Mouse (Mus musculus): ENCODE data around the gene Stk38l. TPM values are rescaled to one million over a fixed set of nuclear protein-coding genes. Genes with fewer than 3 reads are reported as not detected.

Stk38l gene
- polyA plus RNA-seq, 1 experiment from 2014 or later: 21.8 TPM

- ATAC-seq (replicated peaks; ENCODE audit: low FRiP score, low TSS enrichment, low read depth): no peak
- WGBS: 56% methylated on average over 1 of the region's 1 CpGs
- H3K4me2 ChIP-seq (ENCODE audit: low read length): no peak overlapping the region
Measured at GRCm38 (mm10) chr6:146745180-146745579, 20.4 kb downstream of the Stk38l start.

GRCm38 (mm10) chr6:146746577-146746976 lies 21.8 kb downstream of the Stk38l start:
- H3K4me1 ChIP-seq (replicated peaks; ENCODE audit: control insufficient read depth, insufficient read depth, low read length): 0 out of 2 replicates have a peak, but pooled peaks cover under 1% of the 10 kb centered on the region
- H3K36me3 ChIP-seq (ENCODE audit: control insufficient read depth, insufficient read depth, low read length): no peaks in the 10 kb centered on the region
- H3K27ac ChIP-seq (ENCODE audit: low read depth): no peak overlapping the region
- no peak overlapping the region for H3K9ac ChIP-seq (ENCODE audit: low read length)
- H3K4me3 ChIP-seq (ENCODE audit: low read depth, low read length): no peak overlapping the region
- H3K9me3 ChIP-seq (ENCODE audit: control insufficient read depth, low read length): no peaks in the 10 kb centered on the region
- no peak overlapping the region for H3K4me2 ChIP-seq (ENCODE audit: low read length)
- H3K27me3 ChIP-seq (replicated peaks; ENCODE audit: control insufficient read depth, insufficient read depth, low read length): no peaks in the 10 kb centered on the region
- ATAC-seq (replicated peaks; ENCODE audit: low FRiP score, low TSS enrichment, low read depth): no peak
- 40% methylated on average over 5 of the region's 5 CpGs for WGBS
- no peak for DNase-seq (ENCODE audit: low spot score)

More at GRCm38 (mm10) chr6:146745180-146745579, 20.4 kb downstream of the Stk38l start:
- Histone ChIP-seq H3K9me3 (ENCODE audit: control insufficient read depth, low read length) (no peaks in the 10 kb centered on the region), H3K4me1 (replicated peaks; ENCODE audit: control insufficient read depth, insufficient read depth, low read length) (no peaks in the 10 kb centered on the region), H3K36me3 (ENCODE audit: control insufficient read depth, insufficient read depth, low read length) (no peaks in the 10 kb centered on the region), H3K9ac (ENCODE audit: low read length) (no peak overlapping the region), H3K27ac (ENCODE audit: low read depth) (no peak overlapping the region), H3K4me3 (ENCODE audit: low read depth, low read length) (no peak overlapping the region), H3K27me3 (replicated peaks; ENCODE audit: control insufficient read depth, insufficient read depth, low read length) (no peaks in the 10 kb centered on the region)
- no peak for DNase-seq (ENCODE audit: low spot score)

GRCm38 (mm10) chr6:146747057-146747456 lies 22.3 kb downstream of the Stk38l start:
- no peak overlapping the region for H3K4me3 ChIP-seq (ENCODE audit: low read depth, low read length)
- no peak for ATAC-seq (replicated peaks; ENCODE audit: low FRiP score, low TSS enrichment, low read depth)
- H3K9me3 ChIP-seq (ENCODE audit: control insufficient read depth, low read length): no peaks in the 10 kb centered on the region
- no peak overlapping the region for H3K4me2 ChIP-seq (ENCODE audit: low read length)
- H3K27ac ChIP-seq (ENCODE audit: low read depth): no peak overlapping the region
- peaks cover 4% of the 10 kb centered on the region; the same call in 1 of the 2 replicates for H3K4me1 ChIP-seq (replicated peaks; ENCODE audit: control insufficient read depth, insufficient read depth, low read length)
- DNase-seq (ENCODE audit: low spot score): no peak
- no peak overlapping the region for H3K9ac ChIP-seq (ENCODE audit: low read length)
- no peaks in the 10 kb centered on the region for H3K27me3 ChIP-seq (replicated peaks; ENCODE audit: control insufficient read depth, insufficient read depth, low read length)
- H3K36me3 ChIP-seq (ENCODE audit: control insufficient read depth, insufficient read depth, low read length): no peaks in the 10 kb centered on the region

GRCm38 (mm10) chr6:146748271-146748670 lies 23.5 kb downstream of the Stk38l start:
- peaks cover 4% of the 10 kb centered on the region; the same call in 1 of the 2 replicates for H3K4me1 ChIP-seq (replicated peaks; ENCODE audit: control insufficient read depth, insufficient read depth, low read length)
- no peak overlapping the region for H3K4me3 ChIP-seq (ENCODE audit: low read depth, low read length)
- H3K27ac ChIP-seq (ENCODE audit: low read depth): no peak overlapping the region
- 69% methylated on average over 1 of the region's 1 CpGs for WGBS
- ATAC-seq (replicated peaks; ENCODE audit: low FRiP score, low TSS enrichment, low read depth) (no peak), DNase-seq (ENCODE audit: low spot score) (no peak)
- no peaks in the 10 kb centered on the region for H3K36me3 ChIP-seq (ENCODE audit: control insufficient read depth, insufficient read depth, low read length)
- no peak overlapping the region for H3K9ac ChIP-seq (ENCODE audit: low read length)
- H3K27me3 ChIP-seq (replicated peaks; ENCODE audit: control insufficient read depth, insufficient read depth, low read length): no peaks in the 10 kb centered on the region
- no peak overlapping the region for H3K4me2 ChIP-seq (ENCODE audit: low read length)
- H3K9me3 ChIP-seq (ENCODE audit: control insufficient read depth, low read length): no peaks in the 10 kb centered on the region

- Histone ChIP-seq H3K36me3 (ENCODE audit: control insufficient read depth, insufficient read depth, low read length) (no peaks in the 10 kb centered on the region), H3K9ac (ENCODE audit: low read length) (no peak overlapping the region), H3K27ac (ENCODE audit: low read depth) (no peak overlapping the region), H3K4me1 (replicated peaks; ENCODE audit: control insufficient read depth, insufficient read depth, low read length) (peaks cover 10% of the 10 kb centered on the region), H3K4me3 (ENCODE audit: low read depth, low read length) (no peak overlapping the region), H3K27me3 (replicated peaks; ENCODE audit: control insufficient read depth, insufficient read depth, low read length) (no peaks in the 10 kb centered on the region), H3K9me3 (ENCODE audit: control insufficient read depth, low read length) (no peaks in the 10 kb centered on the region), H3K4me2 (ENCODE audit: low read length) (no peak overlapping the region)
- ATAC-seq (replicated peaks; ENCODE audit: low FRiP score, low TSS enrichment, low read depth) (no peak), DNase-seq (ENCODE audit: low spot score) (no peak)
- WGBS: 57% methylated on average over 1 of the region's 1 CpGs
Measured at GRCm38 (mm10) chr6:146751671-146752070, 26.9 kb downstream of the Stk38l start.

GRCm38 (mm10) chr6:146752178-146752577 lies 27.4 kb downstream of the Stk38l start:
- Histone ChIP-seq H3K9me3 (ENCODE audit: control insufficient read depth, low read length) (no peaks in the 10 kb centered on the region), H3K27ac (ENCODE audit: low read depth) (no peak overlapping the region), H3K27me3 (replicated peaks; ENCODE audit: control insufficient read depth, insufficient read depth, low read length) (no peaks in the 10 kb centered on the region), H3K36me3 (ENCODE audit: control insufficient read depth, insufficient read depth, low read length) (no peaks in the 10 kb centered on the region), H3K4me2 (ENCODE audit: low read length) (no peak overlapping the region), H3K4me3 (ENCODE audit: low read depth, low read length) (no peak overlapping the region), H3K9ac (ENCODE audit: low read length) (no peak overlapping the region), H3K4me1 (replicated peaks; ENCODE audit: control insufficient read depth, insufficient read depth, low read length) (peaks cover 10% of the 10 kb centered on the region)
- no peak for ATAC-seq (replicated peaks; ENCODE audit: low FRiP score, low TSS enrichment, low read depth)
- DNase-seq (ENCODE audit: low spot score): no peak
- 88% methylated on average over 2 of the region's 2 CpGs for WGBS

GRCm38 (mm10) chr6:146752612-146753011 lies 27.8 kb downstream of the Stk38l start:
- ATAC-seq (replicated peaks; ENCODE audit: low FRiP score, low TSS enrichment, low read depth): no peak
- no peak overlapping the region for H3K4me3 ChIP-seq (ENCODE audit: low read depth, low read length)

GRCm38 (mm10) chr6:146753560-146754160 lies 28.9 kb downstream of the Stk38l start:
- DNase-seq (ENCODE audit: low spot score) (no peak), ATAC-seq (replicated peaks; ENCODE audit: low FRiP score, low TSS enrichment, low read depth) (no peak)
- H3K9ac ChIP-seq (ENCODE audit: low read length): no peak overlapping the region
- H3K36me3 ChIP-seq (ENCODE audit: control insufficient read depth, insufficient read depth, low read length): no peaks in the 10 kb centered on the region
- peaks cover 10% of the 10 kb centered on the region for H3K4me1 ChIP-seq (replicated peaks; ENCODE audit: control insufficient read depth, insufficient read depth, low read length)
- H3K4me3 ChIP-seq (ENCODE audit: low read depth, low read length): no peak overlapping the region
- H3K9me3 ChIP-seq (ENCODE audit: control insufficient read depth, low read length): no peaks in the 10 kb centered on the region
- H3K4me2 ChIP-seq (ENCODE audit: low read length): no peak overlapping the region
- H3K27me3 ChIP-seq (replicated peaks; ENCODE audit: control insufficient read depth, insufficient read depth, low read length): no peaks in the 10 kb centered on the region
- no peak overlapping the region for H3K27ac ChIP-seq (ENCODE audit: low read depth)
- WGBS: 40% methylated on average over 2 of the region's 2 CpGs

More at GRCm38 (mm10) chr6:146752612-146753011, 27.8 kb downstream of the Stk38l start:
- DNase-seq (ENCODE audit: low spot score): no peak
- H3K4me2 ChIP-seq (ENCODE audit: low read length): no peak overlapping the region
- H3K4me1 ChIP-seq (replicated peaks; ENCODE audit: control insufficient read depth, insufficient read depth, low read length): peaks cover 10% of the 10 kb centered on the region
- WGBS: 79% methylated on average over 1 of the region's 1 CpGs
- H3K9ac ChIP-seq (ENCODE audit: low read length): no peak overlapping the region
- H3K36me3 ChIP-seq (ENCODE audit: control insufficient read depth, insufficient read depth, low read length): no peaks in the 10 kb centered on the region
- H3K9me3 ChIP-seq (ENCODE audit: control insufficient read depth, low read length): no peaks in the 10 kb centered on the region
- no peaks in the 10 kb centered on the region for H3K27me3 ChIP-seq (replicated peaks; ENCODE audit: control insufficient read depth, insufficient read depth, low read length)
- no peak overlapping the region for H3K27ac ChIP-seq (ENCODE audit: low read depth)

GRCm38 (mm10) chr6:146755136-146755535 lies 30.3 kb downstream of the Stk38l start:
- peaks cover 10% of the 10 kb centered on the region for H3K4me1 ChIP-seq (replicated peaks; ENCODE audit: control insufficient read depth, insufficient read depth, low read length)
- no peak overlapping the region for H3K4me3 ChIP-seq (ENCODE audit: low read depth, low read length)
- no peak overlapping the region for H3K9ac ChIP-seq (ENCODE audit: low read length)
- ATAC-seq (replicated peaks; ENCODE audit: low FRiP score, low TSS enrichment, low read depth): no peak
- no peak overlapping the region for H3K4me2 ChIP-seq (ENCODE audit: low read length)
- WGBS: 96% methylated on average over 2 of the region's 2 CpGs
- H3K36me3 ChIP-seq (ENCODE audit: control insufficient read depth, insufficient read depth, low read length): peaks cover 5% of the 10 kb centered on the region; the same call in 1 of the 2 replicates
- H3K27me3 ChIP-seq (replicated peaks; ENCODE audit: control insufficient read depth, insufficient read depth, low read length): no peaks in the 10 kb centered on the region
- no peak overlapping the region for H3K27ac ChIP-seq (ENCODE audit: low read depth)
- DNase-seq (ENCODE audit: low spot score): no peak
- H3K9me3 ChIP-seq (ENCODE audit: control insufficient read depth, low read length): no peaks in the 10 kb centered on the region
